Mouse (Mus musculus): ENCODE measurements around the gene Spout1. TPM values are rescaled to one million over a fixed set of nuclear protein-coding genes. Genes with fewer than 3 reads are reported as not detected.

Gene Spout1
- polyA plus RNA-seq, 1 experiment from 2014 or later, result 41.8 TPM

GRCm38 (mm10) chr2:30200388-30200925 is 22.2 kb upstream of the Spout1 start:
- Histone ChIP-seq H3K36me3 (ENCODE audit: insufficient read depth, low read length) (no peaks in the 10 kb centered on the region), H3K4me3 (replicated peaks; ENCODE audit: low read depth, low read length) (no peak overlapping the region), H3K27me3 (ENCODE audit: insufficient read depth, low read length) (no peaks in the 10 kb centered on the region), H3K9ac (ENCODE audit: low read depth, low read length) (no peak overlapping the region), H3K9me3 (replicated peaks; ENCODE audit: low read length) (no peaks in the 10 kb centered on the region), H3K4me1 (replicated peaks; ENCODE audit: insufficient read depth, low read length) (peaks cover 6% of the 10 kb centered on the region; the same call in 1 of the 2 replicates), H3K27ac (peak overlapping the region; percentile 47), H3K4me2 (ENCODE audit: low read length) (no peak overlapping the region)
- WGBS, result 47% methylated on average over 5 of the region's 5 CpGs
- DNase-seq (ENCODE audit: low spot score), result no peak
- TF ChIP-seq CTCF (IDR thresholded peaks at IDR 0.05; ENCODE audit: low read depth), result no peak
- ATAC-seq (replicated peaks; ENCODE audit: low FRiP score, low read depth), result no peak

DNA sequence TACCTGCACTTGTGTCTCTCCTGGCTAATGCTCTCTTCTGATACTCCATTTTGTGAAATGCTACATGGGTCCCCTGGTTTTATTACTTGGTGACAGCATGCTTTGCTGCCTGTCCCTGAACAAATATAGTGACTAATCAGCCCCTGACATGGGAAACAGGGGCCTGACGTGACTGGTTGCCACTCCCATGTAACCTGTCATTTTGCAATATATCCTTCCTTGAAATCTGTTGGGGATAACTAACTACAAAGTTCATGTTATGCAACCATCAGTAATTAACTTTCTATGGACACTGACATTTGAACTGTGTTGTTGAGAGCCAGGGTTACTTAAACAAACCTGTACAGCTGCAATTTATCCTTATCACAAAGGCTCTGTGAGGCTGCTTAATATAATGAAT is 21.7 kb upstream of the Spout1 start:
- Histone ChIP-seq H3K4me3 (replicated peaks; ENCODE audit: low read depth, low read length) (no peak overlapping the region), H3K9me3 (replicated peaks; ENCODE audit: low read length) (no peaks in the 10 kb centered on the region), H3K4me1 (replicated peaks; ENCODE audit: insufficient read depth, low read length) (peaks cover 6% of the 10 kb centered on the region; the same call in 1 of the 2 replicates), H3K9ac (ENCODE audit: low read depth, low read length) (no peak overlapping the region), H3K36me3 (ENCODE audit: insufficient read depth, low read length) (no peaks in the 10 kb centered on the region), H3K27me3 (ENCODE audit: insufficient read depth, low read length) (no peaks in the 10 kb centered on the region), H3K27ac (peak overlapping the region; percentile 31; the same call in 1 of the 2 replicates), H3K4me2 (ENCODE audit: low read length) (no peak overlapping the region)
- DNase-seq (ENCODE audit: low spot score), result no peak
- ATAC-seq (replicated peaks; ENCODE audit: low FRiP score, low read depth), result 0 out of 2 replicates have a peak, but pooled peaks have one; percentile 15
- 32% methylated on average over 1 of the region's 1 CpGs for WGBS
- no peak for TF ChIP-seq CTCF (IDR thresholded peaks at IDR 0.05; ENCODE audit: low read depth)

DNA sequence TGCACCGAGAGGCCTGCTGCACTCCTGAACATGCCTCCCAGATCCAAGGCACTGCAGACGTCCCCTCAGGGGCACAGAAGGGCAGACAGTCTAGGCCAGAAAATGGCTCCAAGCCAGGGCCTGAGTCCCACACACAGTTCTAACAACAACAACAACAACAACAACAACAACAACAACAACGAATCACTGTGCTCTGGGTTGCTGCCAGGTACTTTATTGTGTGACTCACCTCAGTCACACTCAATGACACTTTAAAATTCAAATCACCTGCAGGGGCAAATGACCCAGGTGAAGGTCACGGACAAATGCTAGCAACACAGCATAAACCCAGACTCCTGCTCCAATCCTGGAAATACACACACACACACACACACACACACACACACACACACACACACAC is 19.8 kb upstream of the Spout1 start:
- ATAC-seq (replicated peaks; ENCODE audit: low FRiP score, low read depth), result peak; percentile 22; the same call in 1 of the 2 replicates
- H3K9me3 ChIP-seq (replicated peaks; ENCODE audit: low read length), result no peaks in the 10 kb centered on the region
- WGBS, result 70% methylated on average over 4 of the region's 4 CpGs

GRCm38 (mm10) chr2:30194656-30195055 is 16.4 kb upstream of the Spout1 start:
- ATAC-seq (replicated peaks; ENCODE audit: low FRiP score, low read depth) (no peak), DNase-seq (ENCODE audit: low spot score) (no peak)
- H3K9ac ChIP-seq (ENCODE audit: low read depth, low read length), result no peak overlapping the region
- H3K4me2 ChIP-seq (ENCODE audit: low read length), result no peak overlapping the region
- H3K4me1 ChIP-seq (replicated peaks; ENCODE audit: insufficient read depth, low read length), result no peaks in the 10 kb centered on the region
- H3K27me3 ChIP-seq (ENCODE audit: insufficient read depth, low read length), result no peaks in the 10 kb centered on the region
- H3K4me3 ChIP-seq (replicated peaks; ENCODE audit: low read depth, low read length), result no peak overlapping the region
- H3K9me3 ChIP-seq (replicated peaks; ENCODE audit: low read length), result no peaks in the 10 kb centered on the region
- TF ChIP-seq CTCF (IDR thresholded peaks at IDR 0.05; ENCODE audit: low read depth), result no peak
- 92% methylated on average over 3 of the region's 3 CpGs for WGBS
- H3K36me3 ChIP-seq (ENCODE audit: insufficient read depth, low read length), result no peaks in the 10 kb centered on the region
- H3K27ac ChIP-seq, result no peak overlapping the region

More for the DNA sequence above, 19.8 kb upstream of the Spout1 start:
- no peak for DNase-seq (ENCODE audit: low spot score)
- Histone ChIP-seq H3K4me2 (ENCODE audit: low read length) (no peak overlapping the region), H3K4me3 (replicated peaks; ENCODE audit: low read depth, low read length) (no peak overlapping the region), H3K36me3 (ENCODE audit: insufficient read depth, low read length) (no peaks in the 10 kb centered on the region), H3K4me1 (replicated peaks; ENCODE audit: insufficient read depth, low read length) (no peaks in the 10 kb centered on the region), H3K27ac (peak overlapping the region; percentile 62), H3K27me3 (ENCODE audit: insufficient read depth, low read length) (no peaks in the 10 kb centered on the region), H3K9ac (ENCODE audit: low read depth, low read length) (no peak overlapping the region)
- no peak for TF ChIP-seq CTCF (IDR thresholded peaks at IDR 0.05; ENCODE audit: low read depth)

GRCm38 (mm10) chr2:30191790-30192580 is 13.7 kb upstream of the Spout1 start:
- Histone ChIP-seq H3K9me3 (replicated peaks; ENCODE audit: low read length) (no peaks in the 10 kb centered on the region), H3K9ac (ENCODE audit: low read depth, low read length) (no peak overlapping the region), H3K4me2 (ENCODE audit: low read length) (no peak overlapping the region), H3K4me1 (replicated peaks; ENCODE audit: insufficient read depth, low read length) (no peaks in the 10 kb centered on the region), H3K4me3 (replicated peaks; ENCODE audit: low read depth, low read length) (no peak overlapping the region), H3K27ac (no peak overlapping the region), H3K27me3 (ENCODE audit: insufficient read depth, low read length) (no peaks in the 10 kb centered on the region), H3K36me3 (ENCODE audit: insufficient read depth, low read length) (no peaks in the 10 kb centered on the region)
- ATAC-seq (replicated peaks; ENCODE audit: low FRiP score, low read depth) (no peak; the same call in 1 of the 2 replicates), DNase-seq (ENCODE audit: low spot score) (no peak)
- WGBS, result 84% methylated on average over 12 of the region's 12 CpGs
- no peak for TF ChIP-seq CTCF (IDR thresholded peaks at IDR 0.05; ENCODE audit: low read depth)

- Histone ChIP-seq H3K4me3 (replicated peaks; ENCODE audit: low read depth, low read length) (no peak overlapping the region), H3K9me3 (replicated peaks; ENCODE audit: low read length) (no peaks in the 10 kb centered on the region), H3K4me1 (replicated peaks; ENCODE audit: insufficient read depth, low read length) (no peaks in the 10 kb centered on the region), H3K36me3 (ENCODE audit: insufficient read depth, low read length) (no peaks in the 10 kb centered on the region), H3K9ac (ENCODE audit: low read depth, low read length) (no peak overlapping the region), H3K27ac (no peak overlapping the region), H3K4me2 (ENCODE audit: low read length) (no peak overlapping the region), H3K27me3 (ENCODE audit: insufficient read depth, low read length) (no peaks in the 10 kb centered on the region)
- WGBS, result 77% methylated on average over 3 of the region's 3 CpGs
- DNase-seq (ENCODE audit: low spot score), result no peak
- TF ChIP-seq CTCF (IDR thresholded peaks at IDR 0.05; ENCODE audit: low read depth), result no peak
- ATAC-seq (replicated peaks; ENCODE audit: low FRiP score, low read depth), result no peak
These were observed 7.4 kb upstream of the Spout1 start for GRCm38 (mm10) chr2:30185681-30186080.

Data from kidney, postnatal 0 days (tissue).